Mouse (Mus musculus) frontal cortex, postnatal 36 days (tissue): ENCODE measurements around the gene Cep78.
A peak's percentile ranks its signal among the peaks of the same experiment; 100 is the strongest.

Experiments
- DNase-seq, 2 experiments: peaks; one replicate each; pipeline ENCODE4 v3.0.0; 2022; ENCODE audit warnings: low spot score in 2 of 2

Gene Cep78

GRCm38 (mm10) chr19:15984449-15985171 is at the start of gene Cep78:
Gene Cep78, minus strand, starts transcription at chr19:15984989.
- DNase-seq, result peak; percentile 89 to 94

GRCm38 (mm10) chr19:16031276-16031675 is 46.5 kb upstream of the Cep78 start:
- DNase-seq, result no peak

GRCm38 (mm10) chr19:16029253-16029771 is 44.5 kb upstream of the Cep78 start:
- DNase-seq, result peak; percentile 49 to 64

- DNase-seq, result peak in 1 of 2 experiments; percentile 8
Observed at GRCm38 (mm10) chr19:16028746-16029252, 44.0 kb upstream of the Cep78 start.

- no peak for DNase-seq
Observed at GRCm38 (mm10) chr19:16027876-16028670, 43.3 kb upstream of the Cep78 start.

- no peak for DNase-seq
Observed at GRCm38 (mm10) chr19:16026276-16026675, 41.5 kb upstream of the Cep78 start.

GRCm38 (mm10) chr19:16022178-16022577 is 37.4 kb upstream of the Cep78 start:
- no peak for DNase-seq

- no peak for DNase-seq
Observed at GRCm38 (mm10) chr19:16016171-16016570, 31.4 kb upstream of the Cep78 start.

GRCm38 (mm10) chr19:16015191-16015968 is 30.6 kb upstream of the Cep78 start:
- no peak for DNase-seq

- DNase-seq, result no peak
Observed at GRCm38 (mm10) chr19:16009746-16010337, 25.1 kb upstream of the Cep78 start.

GRCm38 (mm10) chr19:16009111-16009510 is 24.3 kb upstream of the Cep78 start:
- DNase-seq, result no peak

GRCm38 (mm10) chr19:16007131-16007530 is 22.3 kb upstream of the Cep78 start:
- peak; percentile 56 to 80 for DNase-seq

- peak; percentile 55 to 71 for DNase-seq
Observed at GRCm38 (mm10) chr19:15998157-15998556, 13.4 kb upstream of the Cep78 start.

GRCm38 (mm10) chr19:15996901-15997564 is 12.2 kb upstream of the Cep78 start:
- DNase-seq, result peak; percentile 70 to 75

- DNase-seq, result no peak
Observed at GRCm38 (mm10) chr19:15990102-15990501, 5.3 kb upstream of the Cep78 start.

GRCm38 (mm10) chr19:15985172-15985713 is 454 bp upstream of the Cep78 start:
- no peak for DNase-seq

GRCm38 (mm10) chr19:15983739-15984344 is 947 bp downstream of the Cep78 start:
- no peak for DNase-seq

- no peak for DNase-seq
Observed at GRCm38 (mm10) chr19:15982926-15983738, 1.7 kb downstream of the Cep78 start.

- peak; percentile 31 to 54 for DNase-seq
Observed at GRCm38 (mm10) chr19:15981861-15982260, 2.9 kb downstream of the Cep78 start.
